Mouse (Mus musculus) heart, postnatal 0 days (tissue): Measurements from ENCODE around the gene Fhl2.

Experiments used
- CTCF ChIP-seq: IDR thresholded peaks from 2 replicates; pipeline ENCODE4 v1.5.1; 2016; ENCODE audit warnings: antibody characterized with exemption, control low read depth, low read depth
- EP300 ChIP-seq: IDR thresholded peaks from 2 replicates; pipeline ENCODE4 v1.6.1; 2016; ENCODE audit warnings: antibody characterized with exemption, low read depth

GRCm38 (mm10) chr1:43131591-43131990, 65.2 kb downstream of the Fhl2 start:
- TF ChIP-seq CTCF (no peak), EP300 (no peak)
